Mouse (Mus musculus) forebrain, embryonic 11.5 days (tissue): ENCODE results near the gene Ttc7. TPM values are rescaled to one million over a fixed set of nuclear protein-coding genes. Genes with fewer than 3 reads are reported as not detected.

Source experiments
- ATAC-seq: fragments of 200-750 bp; cut with Nextera tagmentation; replicated peaks from 2 replicates; pipeline ENCODE4 v1.8.0; 2017; ENCODE audit warnings: moderate TSS enrichment; ENCODE audit not compliant: low FRiP score
- DNase-seq: peaks from one replicate; pipeline ENCODE4 v3.0.0-alpha.2; 2017; ENCODE audit warnings: low spot score
- H3K27ac ChIP-seq: fragments of 300-500 bp; sonication (generic); 2 replicates; pipeline ENCODE4 v1.5.1; 2014; ENCODE audit warnings: low read depth, low read length
- H3K27me3 ChIP-seq: fragments of 300-500 bp; sonication (generic); 2 replicates; pipeline ENCODE4 v1.6.1; 2014; ENCODE audit warnings: mild to moderate bottlenecking, low read length, mixed read lengths; ENCODE audit not compliant: control insufficient read depth, insufficient read depth
- H3K36me3 ChIP-seq: fragments of 300-500 bp; sonication (generic); 2 replicates; pipeline ENCODE4 v1.6.1; 2014; ENCODE audit warnings: mild to moderate bottlenecking, low read length, moderate library complexity, mixed read lengths; ENCODE audit not compliant: control insufficient read depth, insufficient read depth
- H3K4me1 ChIP-seq: fragments of 300-500 bp; sonication (generic); replicated peaks from 2 replicates; pipeline ENCODE4 v1.6.1; 2014; ENCODE audit warnings: low read length, mixed read lengths; ENCODE audit not compliant: control insufficient read depth, insufficient read depth
- H3K4me2 ChIP-seq: fragments of 300-500 bp; sonication (generic); 2 replicates; pipeline ENCODE4 v1.6.1; 2014; ENCODE audit warnings: low read depth, mild to moderate bottlenecking, low read length, moderate library complexity, mixed read lengths; ENCODE audit not compliant: severe bottlenecking
- H3K4me3 ChIP-seq: fragments of 300-500 bp; sonication (generic); 2 replicates; pipeline ENCODE4 v1.5.1; 2014; ENCODE audit warnings: low read depth, low read length
- H3K9ac ChIP-seq: fragments of 300-500 bp; sonication (generic); 2 replicates; pipeline ENCODE4 v1.6.1; 2014; ENCODE audit warnings: low read length
- H3K9me3 ChIP-seq: fragments of 300-500 bp; sonication (generic); 2 replicates; pipeline ENCODE4 v1.6.1; 2016; ENCODE audit warnings: low read length, mixed read lengths; ENCODE audit not compliant: control insufficient read depth
- WGBS: fragments of 180-500 bp; shearing (Covaris S2); extraction: QIAGEN DNeasy Blood & Tissue Kit; methylation state at CpG from one replicate; pipeline ENCODE4 v1.1.7; 2014; 5-methylcytosine and 5-hydroxymethylcytosine counted together
- polyA plus RNA-seq: library from polyadenylated mRNA; unstranded; fragments of >200 nt; fragmentation: Nextera tagmentation; extraction: Ambion mirVana; gene quantifications from 2 replicates; pipeline ENCODE4 v1.2.1, GENCODE M21; 2014

Gene Ttc7
- polyA plus RNA-seq, 1 experiment from 2014 or later, result 4.2 TPM

DNA sequence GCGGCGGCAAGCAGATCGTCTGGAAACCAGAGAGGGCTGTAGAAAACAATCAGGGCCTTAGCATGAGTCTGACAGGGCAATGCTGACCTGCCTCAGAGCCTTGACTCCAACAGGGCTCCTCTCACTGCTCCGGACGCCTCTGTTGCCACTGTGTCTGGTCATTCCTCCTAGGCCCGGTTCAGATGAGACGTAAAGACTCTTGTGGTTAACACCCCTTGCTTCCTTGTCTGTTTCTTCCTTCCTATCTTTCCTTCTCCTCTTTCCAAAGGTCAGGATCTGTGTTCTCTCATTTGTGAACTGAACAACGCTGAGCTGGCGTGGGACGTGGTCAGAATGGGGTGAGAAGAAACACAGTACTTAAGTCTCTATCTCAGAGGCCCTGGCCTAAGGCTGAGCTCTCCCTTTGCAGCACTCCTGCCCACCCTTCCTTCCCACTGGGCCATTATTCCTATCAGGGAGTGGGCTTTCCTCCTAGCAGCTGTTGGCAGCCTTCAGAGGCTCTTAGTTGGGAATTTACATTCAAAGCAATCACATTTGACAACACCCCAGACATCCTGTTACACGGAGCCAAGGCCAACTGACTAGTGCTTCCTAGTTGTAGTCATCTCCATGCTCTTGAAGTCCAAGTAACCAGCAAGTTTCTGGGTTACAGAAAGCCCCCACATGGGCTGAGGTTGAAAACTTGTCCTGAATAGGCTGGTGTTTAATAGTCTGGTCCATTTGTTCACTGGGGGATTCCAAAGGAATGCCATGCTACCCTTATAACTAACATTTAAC lies 18.4 kb upstream of the Ttc7 start:
- no peak for DNase-seq
- no peak overlapping the region; the same call in 1 of the 2 replicates for H3K4me3 ChIP-seq
- no peaks in the 10 kb centered on the region; the same call in 1 of the 2 replicates for H3K36me3 ChIP-seq
- H3K4me2 ChIP-seq, result peak overlapping the region; percentile 85; the same call in 1 of the 2 replicates
- H3K27me3 ChIP-seq, result no peaks in the 10 kb centered on the region
- WGBS, result 92% methylated on average over 11 of the region's 11 CpGs
- peaks cover 9% of the 10 kb centered on the region for H3K4me1 ChIP-seq
- H3K9ac ChIP-seq, result no peak overlapping the region
- no peak overlapping the region for H3K27ac ChIP-seq
- H3K9me3 ChIP-seq, result no peaks in the 10 kb centered on the region
- ATAC-seq, result no peak

DNA sequence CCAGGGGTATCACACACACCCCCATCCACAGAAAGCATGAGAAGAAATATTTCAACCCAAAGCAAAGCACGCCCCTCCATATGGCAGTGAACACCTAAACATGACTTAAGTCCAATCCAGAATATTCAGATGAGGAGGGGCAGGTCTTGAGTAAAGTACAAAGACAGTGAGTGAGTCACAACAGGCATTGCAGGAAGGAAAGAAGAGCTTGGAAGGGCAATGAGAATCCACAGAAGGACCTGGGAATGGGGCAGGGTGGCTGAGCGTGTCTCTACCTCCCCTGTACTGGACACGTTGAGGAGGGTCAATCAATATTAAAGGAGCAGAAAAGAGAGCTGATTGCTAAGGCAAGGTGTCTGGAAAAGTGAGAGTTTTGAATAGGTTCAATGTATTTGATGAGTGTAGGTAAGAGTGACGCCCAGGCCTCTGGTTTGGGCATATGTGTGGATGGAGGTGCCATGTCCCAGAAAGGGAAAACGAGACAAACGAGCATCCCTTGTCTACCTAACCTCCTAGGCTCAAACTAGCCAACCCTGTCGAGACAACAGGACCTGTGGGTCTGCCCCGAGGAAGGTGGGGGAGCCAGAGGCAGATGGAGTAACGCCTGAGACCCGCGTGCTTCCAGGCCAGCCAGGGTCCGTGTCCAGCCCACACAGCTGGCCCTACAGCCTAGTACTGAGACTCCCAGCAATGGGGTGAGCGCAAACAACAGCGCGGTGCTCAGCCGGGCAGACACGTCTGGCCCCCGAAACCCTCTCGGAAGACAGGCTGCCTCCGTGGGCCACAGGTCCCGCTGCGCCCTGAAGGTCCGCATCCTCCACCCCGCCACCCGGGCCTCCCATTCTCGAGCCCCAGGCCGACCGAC lies 17.5 kb upstream of the Ttc7 start:
- ATAC-seq (peak; percentile 78), DNase-seq (no peak)
- H3K4me1 ChIP-seq, result peaks cover 9% of the 10 kb centered on the region
- peak overlapping the region; percentile 90 for H3K9ac ChIP-seq
- H3K4me3 ChIP-seq, result peak overlapping the region; percentile 82
- no peaks in the 10 kb centered on the region for H3K27me3 ChIP-seq
- no peak overlapping the region for H3K27ac ChIP-seq
- WGBS, result 9% methylated on average over 23 of the region's 28 CpGs
- H3K4me2 ChIP-seq, result peak overlapping the region; percentile 85
- H3K9me3 ChIP-seq, result no peaks in the 10 kb centered on the region
- no peaks in the 10 kb centered on the region for H3K36me3 ChIP-seq

GRCm38 (mm10) chr17:87265792-87266186 lies 16.9 kb upstream of the Ttc7 start, which contains the start of gene Mcfd2:
TSS of gene Mcfd2 (minus strand) at chr17:87265935.
- H3K9me3 ChIP-seq, result no peaks in the 10 kb centered on the region
- peak within 1 kb of the TSS; percentile 82 for H3K4me3 ChIP-seq
- peak; percentile 98 for DNase-seq
- peak within 1 kb of the TSS; percentile 85 for H3K4me2 ChIP-seq
- peak; percentile 96 for ATAC-seq
- no peaks in the 10 kb centered on the region for H3K36me3 ChIP-seq
- H3K4me1 ChIP-seq, result peaks cover 9% of the 10 kb centered on the region
- under 1% methylated on average over 41 of the region's 41 CpGs for WGBS
- no peaks in the 10 kb centered on the region for H3K27me3 ChIP-seq
- H3K27ac ChIP-seq, result no peak within 1 kb of the TSS
- peak within 1 kb of the TSS; percentile 90 for H3K9ac ChIP-seq

- Histone ChIP-seq H3K4me2 (no peak overlapping the region), H3K27me3 (no peaks in the 10 kb centered on the region), H3K4me1 (peaks cover 8% of the 10 kb centered on the region), H3K4me3 (no peak overlapping the region), H3K9ac (no peak overlapping the region), H3K27ac (no peak overlapping the region), H3K36me3 (no peaks in the 10 kb centered on the region), H3K9me3 (0 out of 2 replicates have a peak, but pooled peaks cover 4% of the 10 kb centered on the region)
- ATAC-seq (no peak), DNase-seq (no peak)
- 83% methylated on average over 6 of the region's 6 CpGs for WGBS
Measured at GRCm38 (mm10) chr17:87269454-87269853, 13.2 kb upstream of the Ttc7 start.

DNA sequence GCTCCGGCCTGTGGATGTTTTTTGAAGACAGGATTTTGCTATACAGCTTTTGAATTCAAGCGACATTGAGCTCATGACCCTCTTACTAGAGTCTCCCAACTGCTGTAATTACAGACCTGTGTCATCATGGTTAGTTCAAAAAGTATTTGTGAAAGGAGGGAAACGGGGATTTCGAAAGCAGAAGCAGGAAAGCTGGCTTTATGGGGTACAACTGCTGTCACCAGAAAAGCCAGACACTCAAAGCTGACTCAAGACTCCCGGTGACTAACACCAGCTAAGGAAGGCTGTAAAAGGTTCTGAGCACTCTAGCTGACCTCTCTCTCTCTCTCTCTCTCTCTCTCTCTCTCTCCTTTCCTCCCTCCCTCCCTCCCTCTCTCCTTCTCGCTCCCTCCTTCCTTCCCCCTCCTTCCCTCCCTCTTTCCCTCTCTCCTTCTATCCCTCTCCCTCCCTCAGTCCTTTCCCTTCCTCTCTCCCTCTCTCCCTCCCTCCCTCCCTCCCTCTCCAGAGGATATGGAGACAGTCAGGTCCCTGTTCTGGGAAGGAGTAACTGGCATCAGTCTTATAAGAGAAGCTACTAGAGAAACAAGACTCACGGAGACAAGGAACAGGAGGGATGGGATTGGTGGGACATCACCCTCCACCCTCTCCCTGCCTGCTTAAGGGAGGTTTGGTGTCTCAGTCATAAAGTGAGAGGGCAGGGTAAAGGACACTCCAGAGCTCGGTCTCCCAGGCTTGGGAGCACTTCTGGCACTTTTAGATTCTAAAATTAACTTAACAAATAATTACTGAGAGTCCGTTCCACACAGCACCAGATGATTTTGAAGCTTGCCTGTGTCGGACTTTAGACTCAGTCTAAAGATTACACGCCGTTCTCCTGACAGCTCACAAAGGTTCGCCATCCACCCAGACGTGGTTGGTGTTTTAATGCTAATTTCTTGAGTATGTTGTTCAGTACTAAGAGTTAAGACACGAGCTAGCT lies 7.0 kb upstream of the Ttc7 start:
- WGBS, result 61% methylated on average over 15 of the region's 15 CpGs
- Histone ChIP-seq H3K4me3 (no peak overlapping the region), H3K9ac (no peak overlapping the region), H3K4me1 (no peaks in the 10 kb centered on the region; the same call in 1 of the 2 replicates), H3K4me2 (no peak overlapping the region), H3K27me3 (no peaks in the 10 kb centered on the region), H3K36me3 (no peaks in the 10 kb centered on the region), H3K9me3 (0 out of 2 replicates have a peak, but pooled peaks cover 4% of the 10 kb centered on the region), H3K27ac (no peak overlapping the region)
- DNase-seq (no peak), ATAC-seq (no peak)

DNA sequence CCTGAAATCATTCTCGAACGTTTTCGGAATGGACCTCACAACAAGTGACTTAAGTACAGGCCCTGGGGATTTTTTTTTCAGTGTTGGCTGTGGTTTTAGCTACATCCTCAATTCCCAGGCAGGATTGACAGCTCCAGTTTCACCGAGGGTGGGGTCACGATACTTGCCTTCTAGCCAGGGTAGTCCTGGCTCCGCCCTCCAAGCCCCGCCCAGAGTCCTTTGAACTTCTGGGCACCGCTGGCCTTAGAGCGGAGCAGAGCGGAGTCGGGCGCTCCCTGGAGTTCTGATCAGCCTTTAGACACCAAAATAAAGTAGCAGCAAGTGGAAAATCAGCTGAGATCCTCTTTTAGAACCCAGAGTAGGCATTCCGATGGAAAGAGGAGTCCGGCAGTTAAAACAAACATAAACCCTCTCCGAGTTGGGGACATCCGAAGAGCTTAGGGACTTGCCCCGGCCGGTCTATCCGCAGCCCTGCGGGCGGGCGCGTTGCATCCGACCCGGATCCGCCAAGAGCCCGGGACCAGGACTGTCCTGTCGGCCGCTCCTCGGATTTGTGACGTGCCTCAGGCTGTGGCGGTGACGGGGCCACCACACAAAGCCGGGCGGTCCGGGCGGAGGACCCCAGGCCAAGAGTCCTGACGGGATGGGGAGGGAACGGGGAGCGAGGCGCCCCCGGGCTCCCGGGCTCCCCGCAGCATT lies 530 bp upstream of the Ttc7 start:
- peak; percentile 83 for ATAC-seq
- Histone ChIP-seq H3K27me3 (peaks cover 22% of the 10 kb centered on the region), H3K36me3 (no peaks in the 10 kb centered on the region), H3K4me1 (peaks cover 12% of the 10 kb centered on the region), H3K9ac (peak overlapping the region; percentile 84), H3K4me2 (peak overlapping the region; percentile 96), H3K4me3 (peak overlapping the region; percentile 70), H3K27ac (peak overlapping the region; percentile 72), H3K9me3 (no peaks in the 10 kb centered on the region)
- WGBS, result under 1% methylated on average over 44 of the region's 44 CpGs
- peak; percentile 88 for DNase-seq

GRCm38 (mm10) chr17:87283055-87283754 lies 519 bp downstream of the Ttc7 start:
- WGBS, result under 1% methylated on average over 56 of the region's 56 CpGs
- Histone ChIP-seq H3K4me3 (peak overlapping the region; percentile 70), H3K27ac (0 out of 2 replicates have a peak overlapping the region, but pooled peaks have one; percentile 12), H3K27me3 (peaks cover 22% of the 10 kb centered on the region), H3K4me1 (peaks cover 14% of the 10 kb centered on the region), H3K9ac (peak overlapping the region; percentile 84), H3K36me3 (no peaks in the 10 kb centered on the region), H3K9me3 (no peaks in the 10 kb centered on the region), H3K4me2 (peak overlapping the region; percentile 96)
- ATAC-seq, result no peak
- peak; percentile 83 for DNase-seq
